Mouse (Mus musculus) bone marrow, adult 2 months (tissue): ENCODE measurements around the gene Pdcd2l.

ENCODE experiments used
- CTCF ChIP-seq: fragments of 200-500 bp; IDR thresholded peaks from 2 replicates; pipeline ENCODE4 v1.5.1; 2011; ENCODE audit warnings: low read length, control low read depth; ENCODE audit not compliant: control insufficient read depth, insufficient read depth
- POLR2A ChIP-seq: fragments of 200-500 bp; IDR thresholded peaks from 2 replicates; pipeline ENCODE4 v1.6.1; 2011; ENCODE audit warnings: low read depth, mild to moderate bottlenecking, control low read depth, low read length, borderline replicate concordance; ENCODE audit not compliant: control insufficient read depth

DNA sequence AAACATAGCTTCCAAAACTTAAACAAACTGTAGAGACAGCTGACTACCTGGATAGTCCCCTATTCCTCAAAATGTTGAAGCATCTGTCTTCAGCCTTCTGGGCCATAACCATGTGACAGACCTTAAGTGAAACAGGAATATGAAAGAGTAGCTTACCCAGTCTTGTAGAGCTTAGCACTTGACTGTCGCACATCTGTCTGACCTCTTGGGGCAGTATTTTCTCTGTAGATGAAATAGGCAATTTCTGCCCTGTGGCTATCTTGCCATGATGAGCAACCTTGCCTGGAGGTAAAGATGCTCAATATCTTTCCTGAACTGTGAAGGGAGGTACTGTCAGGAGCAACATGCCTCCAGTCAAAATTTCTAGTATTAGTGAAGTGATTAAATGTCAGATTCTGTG lies 24.2 kb downstream of the Pdcd2l start:
- no peak for TF ChIP-seq CTCF
- TF ChIP-seq POLR2A: no peak
